Mouse (Mus musculus) kidney, embryonic 15.5 days (tissue): Measurements from ENCODE around the gene Myo5c. TPM values are rescaled to one million over a fixed set of nuclear protein-coding genes. Genes with fewer than 3 reads are reported as not detected.

Experiments used
- ATAC-seq: fragments of 200-750 bp; cut with Nextera tagmentation; replicated peaks from 2 replicates; pipeline ENCODE4 v1.8.0; 2017; ENCODE audit warnings: moderate TSS enrichment; ENCODE audit not compliant: low FRiP score
- H3K27ac ChIP-seq: fragments of 300-500 bp; sonication (generic); 2 replicates; pipeline ENCODE4 v1.5.1; 2015; ENCODE audit warnings: mild to moderate bottlenecking, inconsistent platforms
- H3K27me3 ChIP-seq: fragments of 300-500 bp; sonication (generic); 2 replicates; pipeline ENCODE4 v1.6.1; 2015; ENCODE audit warnings: inconsistent platforms
- H3K36me3 ChIP-seq: fragments of 300-500 bp; sonication (generic); 2 replicates; pipeline ENCODE4 v1.6.1; 2015; ENCODE audit warnings: inconsistent platforms
- H3K4me1 ChIP-seq: fragments of 300-500 bp; sonication (generic); 2 replicates; pipeline ENCODE4 v1.6.1; 2015; ENCODE audit warnings: inconsistent platforms
- H3K4me2 ChIP-seq: fragments of 300-500 bp; sonication (generic); 2 replicates; pipeline ENCODE4 v1.6.1; 2015; ENCODE audit warnings: moderate library complexity, mild to moderate bottlenecking, inconsistent platforms
- H3K4me3 ChIP-seq: fragments of 300-500 bp; sonication (generic); replicated peaks from 2 replicates; pipeline ENCODE4 v1.5.1; 2015; ENCODE audit warnings: mild to moderate bottlenecking, inconsistent platforms
- H3K9ac ChIP-seq: fragments of 300-500 bp; sonication (generic); 2 replicates; pipeline ENCODE4 v1.6.1; 2015; ENCODE audit warnings: mild to moderate bottlenecking, inconsistent platforms
- H3K9me3 ChIP-seq: fragments of 300-500 bp; sonication (generic); replicated peaks from 2 replicates; pipeline ENCODE4 v1.6.1; 2016; ENCODE audit warnings: inconsistent platforms
- WGBS: fragments of 180-500 bp; shearing (Covaris S2); methylation state at CpG from one replicate; pipeline ENCODE4 v1.1.7; 2015; ENCODE audit warnings: mixed read lengths; 5-methylcytosine and 5-hydroxymethylcytosine counted together
- polyA plus RNA-seq: library from polyadenylated mRNA; unstranded; fragments of >200 nt; fragmentation: Nextera tagmentation; extraction: Ambion mirVana; gene quantifications from 2 replicates; pipeline ENCODE4 v1.2.1, GENCODE M21; 2015

Gene Myo5c
- polyA plus RNA-seq, 1 experiment from 2014 or later, result 3.7 TPM

GRCm38 (mm10) chr9:75347458-75347857, 115.6 kb downstream of the Myo5c start, which contains the start of gene Bcl2l10:
Gene Bcl2l10, plus strand, starts transcription at chr9:75347758.
- no peaks in the 10 kb centered on the region for H3K4me1 ChIP-seq
- H3K27ac ChIP-seq, result no peak within 1 kb of the TSS
- H3K27me3 ChIP-seq, result no peaks in the 10 kb centered on the region
- H3K4me2 ChIP-seq, result no peak within 1 kb of the TSS
- no peak within 1 kb of the TSS for H3K9ac ChIP-seq
- no peak within 1 kb of the TSS for H3K4me3 ChIP-seq
- 91% methylated on average over 5 of the region's 5 CpGs for WGBS
- peaks cover 15% of the 10 kb centered on the region for H3K36me3 ChIP-seq
- ATAC-seq, result no peak
- no peaks in the 10 kb centered on the region for H3K9me3 ChIP-seq

GRCm38 (mm10) chr9:75348066-75348465, 116.2 kb downstream of the Myo5c start:
- Histone ChIP-seq H3K36me3 (peaks cover 15% of the 10 kb centered on the region), H3K4me1 (no peaks in the 10 kb centered on the region), H3K4me2 (no peak overlapping the region), H3K9me3 (no peaks in the 10 kb centered on the region), H3K27ac (no peak overlapping the region), H3K9ac (no peak overlapping the region), H3K4me3 (no peak overlapping the region), H3K27me3 (no peaks in the 10 kb centered on the region)
- no peak for ATAC-seq
- 89% methylated on average over 17 of the region's 17 CpGs for WGBS

GRCm38 (mm10) chr9:75348641-75349040, 116.8 kb downstream of the Myo5c start:
- no peak overlapping the region for H3K9ac ChIP-seq
- H3K36me3 ChIP-seq, result 0 out of 2 replicates have a peak, but pooled peaks cover 9% of the 10 kb centered on the region
- 83% methylated on average over 3 of the region's 3 CpGs for WGBS
- H3K4me3 ChIP-seq, result no peak overlapping the region
- H3K27me3 ChIP-seq, result no peaks in the 10 kb centered on the region
- H3K4me2 ChIP-seq, result no peak overlapping the region
- no peak for ATAC-seq
- no peak overlapping the region for H3K27ac ChIP-seq
- H3K4me1 ChIP-seq, result no peaks in the 10 kb centered on the region
- H3K9me3 ChIP-seq, result no peaks in the 10 kb centered on the region

DNA sequence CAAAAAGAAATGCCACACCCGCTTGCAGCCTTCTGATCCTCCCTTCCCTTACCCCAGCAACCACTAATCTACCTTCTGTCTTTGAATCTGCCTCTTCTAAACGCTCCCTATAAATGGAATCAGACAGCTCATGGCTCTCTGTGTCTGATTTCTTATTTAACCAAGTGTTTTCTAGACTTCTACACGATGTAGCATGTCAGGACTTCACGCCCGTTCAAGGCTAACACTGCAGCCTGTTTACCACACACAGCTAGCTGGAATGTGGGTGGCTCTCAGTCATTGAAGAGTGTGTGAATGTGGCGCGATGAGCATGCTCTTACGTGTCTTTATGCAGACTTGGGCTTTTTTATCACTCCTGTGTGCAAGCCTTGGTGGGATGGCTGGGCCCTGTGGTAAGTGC, 121.3 kb downstream of the Myo5c start:
- Histone ChIP-seq H3K4me1 (no peaks in the 10 kb centered on the region), H3K4me2 (no peak overlapping the region), H3K27me3 (no peaks in the 10 kb centered on the region), H3K9me3 (no peaks in the 10 kb centered on the region), H3K36me3 (no peaks in the 10 kb centered on the region), H3K27ac (no peak overlapping the region), H3K4me3 (no peak overlapping the region), H3K9ac (no peak overlapping the region)
- WGBS, result 83% methylated on average over 8 of the region's 8 CpGs
- no peak for ATAC-seq

Other genes starting within 250 kb of the Myo5c start
- gene Arpp19, start 194.4 kb upstream of the Myo5c start, polyA plus RNA-seq, result 283 and 322 TPM in 2 replicates
- 14.8 and 16.1 TPM in 2 replicates for gene Myo5a, start 161.0 kb upstream of the Myo5c start, polyA plus RNA-seq
- gene Gnb5, start 74.3 kb downstream of the Myo5c start, polyA plus RNA-seq, result 24.9 and 27.3 TPM in 2 replicates
- not detected in 2 replicates for gene Bcl2l10, start 115.7 kb downstream of the Myo5c start, polyA plus RNA-seq
- 59.6 and 66.9 TPM in 2 replicates for gene Mapk6, start 178.0 kb downstream of the Myo5c start, polyA plus RNA-seq
- gene Leo1, start 209.5 kb downstream of the Myo5c start, polyA plus RNA-seq, result 42.9 and 43.4 TPM in 2 replicates